Mouse (Mus musculus) kidney, adult 18-20 months (tissue): ENCODE measurements at regions not wholly inside any gene's neighbourhood (a gene's known extent, or its start where the extent isn't known, plus 50 kb on each side); places are given as distances from the start of the nearest gene placed in this dataset.

ENCODE experiments used
- DNase-seq: peaks from one replicate; pipeline ENCODE4 v3.0.0; 2021

DNA sequence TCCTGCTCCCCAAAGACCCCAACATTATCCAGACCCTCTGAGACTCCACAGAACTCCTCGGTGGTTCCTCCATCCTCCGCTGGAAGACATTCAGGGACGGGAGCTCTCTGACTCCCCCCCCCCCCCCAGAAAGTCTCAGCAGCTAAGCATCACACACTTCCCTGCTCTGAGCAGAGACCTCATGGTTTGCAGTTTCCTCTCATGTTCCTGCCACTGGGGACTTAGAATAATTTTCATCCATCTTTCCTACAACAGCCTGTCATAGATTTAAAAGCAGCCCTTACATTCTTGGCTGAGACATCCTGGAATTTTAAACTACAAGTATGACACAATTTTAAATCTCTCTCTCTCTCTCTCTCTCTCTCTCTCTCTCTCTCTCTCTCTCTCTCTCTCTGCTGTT lies 69.2 kb downstream of the Gpr65 start:
- DNase-seq, result no peak

DNA sequence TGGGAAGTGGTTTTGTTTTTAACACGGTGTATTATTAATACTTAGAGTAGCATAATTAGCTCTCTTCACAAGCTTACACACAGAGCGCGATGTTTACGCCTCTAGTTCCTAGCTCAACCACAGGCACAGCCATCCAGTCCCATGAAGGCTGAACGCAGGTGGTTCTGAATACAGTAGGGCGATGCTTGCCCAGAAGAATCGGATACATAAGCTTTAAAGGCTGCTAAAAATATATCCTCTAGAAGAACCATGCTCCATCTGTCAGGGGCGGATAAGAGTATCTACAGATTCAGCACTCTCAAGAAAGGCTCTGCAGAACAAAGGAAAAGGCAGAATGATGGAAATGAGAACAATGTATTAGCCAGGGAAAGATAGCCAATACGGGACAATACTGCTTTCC lies 71.1 kb downstream of the Gpr65 start:
- no peak for DNase-seq

DNA sequence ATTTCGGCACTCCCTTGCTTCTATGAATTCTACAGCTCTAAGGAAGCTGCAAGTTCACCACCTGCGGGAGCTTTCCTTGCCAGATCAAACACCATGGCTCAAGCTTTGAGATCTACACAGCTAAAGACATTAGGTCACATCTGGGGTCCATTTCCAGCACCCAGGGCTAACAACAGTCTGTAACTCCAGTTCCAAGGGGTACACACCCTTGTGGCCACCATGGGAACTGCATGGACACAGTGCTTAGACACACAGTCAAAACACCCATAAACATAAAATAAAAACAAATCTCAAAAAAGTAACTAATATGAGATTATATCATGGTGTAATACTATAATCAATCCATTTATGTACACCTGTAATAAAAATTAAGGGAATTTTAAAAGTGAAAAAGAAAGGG lies 73.7 kb downstream of the Gpr65 start:
- peak; percentile 28 for DNase-seq

DNA sequence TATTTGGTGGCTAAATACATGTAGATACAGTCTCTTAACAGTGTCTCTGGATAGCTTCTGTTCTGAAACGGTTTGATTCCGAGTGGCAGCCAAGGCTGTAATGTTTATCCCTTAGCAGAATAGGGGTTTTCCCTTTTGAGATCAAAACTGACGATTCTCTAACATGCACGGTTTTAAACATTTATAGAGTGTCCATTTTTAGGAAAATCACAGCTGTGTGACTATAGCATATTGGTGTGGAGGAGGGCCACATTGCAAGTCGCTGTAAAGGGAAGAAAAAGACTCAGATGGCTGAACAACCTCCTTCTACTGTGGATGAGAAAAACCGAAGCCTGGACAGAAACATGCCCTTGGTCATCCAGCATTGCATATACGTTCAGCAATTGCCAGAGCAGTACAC lies 75.2 kb downstream of the Gpr65 start:
- no peak for DNase-seq

DNA sequence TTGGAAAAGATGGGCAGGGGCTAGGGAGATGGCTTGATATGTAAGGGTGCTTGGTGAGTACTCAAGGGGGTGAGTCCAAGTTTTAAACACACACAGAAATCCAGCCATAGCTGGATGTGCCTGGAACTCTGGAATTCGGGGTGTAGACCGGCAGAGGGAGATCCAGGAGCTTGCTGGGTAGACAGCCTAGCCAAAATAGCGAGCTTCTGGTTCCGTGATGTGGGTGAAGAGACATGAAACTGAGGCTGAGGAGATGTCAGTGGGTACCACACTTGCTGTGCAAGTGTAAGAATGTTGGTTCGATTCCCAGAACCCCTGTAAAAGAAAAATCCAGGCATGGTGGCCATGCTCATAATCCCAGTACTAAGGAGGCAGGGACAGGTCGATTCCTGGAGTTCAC lies 78.6 kb downstream of the Gpr65 start:
- DNase-seq, result no peak

DNA sequence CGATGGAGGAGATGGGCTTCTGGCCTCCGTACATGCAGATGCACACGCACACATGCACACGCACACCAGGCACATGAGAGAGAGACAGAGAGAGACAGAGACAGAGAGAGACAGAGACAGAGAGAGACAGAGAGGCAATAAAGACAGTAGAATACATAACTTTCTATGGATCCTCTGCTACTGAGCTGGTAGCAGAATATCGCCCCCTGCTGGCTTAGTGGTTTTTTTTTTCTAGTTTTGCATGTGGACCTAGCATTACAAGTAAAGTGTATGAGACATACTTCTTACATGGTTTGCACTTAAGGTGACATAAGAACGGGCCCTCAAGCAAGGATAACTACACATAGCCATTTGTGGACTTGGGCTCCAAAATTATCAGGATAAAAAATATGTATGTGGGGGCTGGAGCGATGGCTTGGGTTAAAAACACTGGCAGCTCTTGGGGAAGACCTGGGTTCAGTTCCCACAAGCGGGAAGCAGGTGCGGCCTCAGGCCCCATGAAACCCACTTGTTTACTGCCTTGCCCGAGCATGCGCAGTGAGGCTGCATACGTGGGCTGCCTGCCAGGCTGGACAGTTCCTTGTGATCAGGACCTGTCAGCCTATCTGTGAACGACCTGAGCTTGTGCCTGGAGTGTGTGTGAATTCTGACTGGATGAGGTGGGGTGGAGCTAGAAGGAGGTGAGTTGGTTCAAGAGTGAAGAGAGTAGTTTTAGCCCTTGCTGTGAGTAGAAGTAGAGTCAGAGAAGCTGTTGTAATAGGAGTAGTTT lies 79.3 kb downstream of the Gpr65 start:
- no peak for DNase-seq

DNA sequence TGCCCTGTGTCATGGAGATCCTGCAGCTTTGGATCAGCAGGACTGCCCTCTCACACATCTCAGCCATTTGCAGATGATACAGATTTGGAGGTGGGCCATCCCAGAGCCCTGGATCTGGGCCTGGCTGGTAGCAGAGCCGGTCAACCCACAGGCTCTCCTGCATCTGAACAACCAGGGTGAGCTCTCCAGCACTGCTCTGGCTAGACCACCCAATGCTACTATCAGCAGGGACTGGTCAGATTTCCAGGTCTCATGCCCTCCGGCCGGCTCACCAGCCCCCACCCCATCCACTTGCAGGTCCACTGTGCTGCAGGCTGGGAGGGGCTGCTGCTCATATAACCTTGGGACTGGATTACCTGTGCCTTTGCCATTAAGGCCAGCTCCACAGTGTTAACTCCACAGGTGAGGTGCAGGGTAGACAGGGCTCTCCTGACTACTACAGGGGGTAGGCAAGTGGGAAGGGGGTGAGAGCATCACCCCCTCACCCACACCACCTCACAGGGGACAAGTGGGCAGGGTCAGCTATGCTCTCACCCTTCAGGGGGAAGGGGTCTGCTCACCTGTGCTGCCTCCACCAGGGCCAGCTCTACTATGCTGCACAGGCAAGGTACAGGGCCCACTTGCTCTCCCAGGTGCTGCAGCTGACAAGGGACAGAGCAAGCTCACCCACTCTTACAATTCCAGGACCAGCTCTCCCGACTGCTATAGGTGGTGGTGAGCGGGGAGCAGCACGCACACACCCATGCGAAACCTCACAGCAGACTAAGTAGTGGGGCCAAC lies 81.6 kb downstream of the Gpr65 start:
- DNase-seq, result no peak

DNA sequence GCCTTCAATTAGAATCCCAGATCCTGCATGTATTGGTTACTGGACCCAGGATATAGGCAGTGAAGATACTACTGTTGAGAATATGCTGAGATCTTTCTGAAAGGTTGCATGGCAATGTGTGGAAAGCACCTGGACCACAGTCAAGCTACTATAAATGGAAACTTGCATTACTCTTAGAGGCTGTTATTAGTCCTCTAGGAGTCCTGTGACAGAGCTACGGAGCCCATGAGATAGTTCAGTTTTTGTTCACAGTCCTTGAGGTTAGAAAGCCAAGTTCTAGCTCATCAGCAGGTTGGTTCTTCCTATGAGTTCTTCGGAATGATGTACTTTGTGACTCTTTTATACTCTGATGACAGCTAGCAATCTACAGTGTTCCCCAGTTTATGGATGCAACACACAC lies 84.0 kb downstream of the Gpr65 start:
- DNase-seq, result no peak

DNA sequence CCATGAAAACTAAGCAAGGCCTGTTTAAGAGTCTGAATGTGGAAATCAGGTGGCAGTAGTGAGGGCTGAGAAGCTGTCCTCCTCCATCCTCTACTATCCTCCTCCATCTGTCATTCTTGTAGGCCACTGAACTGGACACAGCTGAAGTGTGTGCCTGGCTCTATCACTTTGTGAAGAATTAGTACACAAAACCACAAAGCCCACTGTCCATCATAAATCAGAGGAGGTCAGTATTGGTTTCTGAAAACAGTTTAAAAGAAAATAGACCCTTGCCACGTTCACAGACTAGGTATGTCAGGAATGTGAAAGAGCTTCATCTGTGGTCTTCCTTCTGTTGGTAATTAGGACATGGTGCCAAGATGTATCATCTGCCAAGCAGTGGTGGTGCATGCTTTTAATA lies 86.1 kb downstream of the Gpr65 start:
- DNase-seq, result no peak

DNA sequence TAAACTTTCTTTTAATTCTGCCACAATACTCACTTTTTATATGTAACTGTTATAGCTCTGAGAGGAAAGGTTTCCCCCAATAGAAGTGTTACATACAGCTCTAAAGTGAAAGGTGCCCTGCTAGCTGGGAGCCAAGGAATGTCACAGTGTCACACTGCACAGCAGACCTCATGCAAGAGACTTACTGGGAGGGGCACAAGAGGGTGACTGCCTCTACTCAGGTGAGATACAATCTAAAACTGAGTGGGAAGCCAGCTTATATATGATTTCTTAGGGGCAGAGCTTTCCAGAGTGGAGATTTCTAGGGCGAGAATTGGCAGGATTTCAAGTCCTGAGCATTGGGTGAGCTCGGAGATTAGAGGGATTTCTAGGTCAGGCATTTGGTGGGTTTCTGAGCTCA lies 99.1 kb downstream of the Gpr65 start:
- DNase-seq, result no peak

DNA sequence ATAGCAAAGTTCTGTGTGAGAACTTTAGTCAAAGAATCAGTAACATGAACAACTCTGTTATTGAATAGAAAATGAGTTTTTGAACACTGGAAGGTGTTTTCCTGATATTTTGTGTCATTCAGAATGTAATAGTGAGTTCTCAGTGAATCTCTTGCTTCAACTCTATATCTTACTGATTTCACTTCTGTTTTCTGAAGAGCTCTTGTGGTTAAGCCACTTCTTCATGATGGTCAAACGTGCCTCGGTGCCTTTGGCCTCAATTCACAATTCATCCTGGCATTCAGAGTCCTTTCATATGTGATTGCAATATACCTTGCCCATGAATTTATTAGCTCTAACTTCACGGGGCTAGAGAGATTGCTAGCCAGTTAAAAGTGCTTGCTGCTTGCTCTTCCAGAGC lies 102.3 kb downstream of the Gpr65 start:
- DNase-seq, result no peak

DNA sequence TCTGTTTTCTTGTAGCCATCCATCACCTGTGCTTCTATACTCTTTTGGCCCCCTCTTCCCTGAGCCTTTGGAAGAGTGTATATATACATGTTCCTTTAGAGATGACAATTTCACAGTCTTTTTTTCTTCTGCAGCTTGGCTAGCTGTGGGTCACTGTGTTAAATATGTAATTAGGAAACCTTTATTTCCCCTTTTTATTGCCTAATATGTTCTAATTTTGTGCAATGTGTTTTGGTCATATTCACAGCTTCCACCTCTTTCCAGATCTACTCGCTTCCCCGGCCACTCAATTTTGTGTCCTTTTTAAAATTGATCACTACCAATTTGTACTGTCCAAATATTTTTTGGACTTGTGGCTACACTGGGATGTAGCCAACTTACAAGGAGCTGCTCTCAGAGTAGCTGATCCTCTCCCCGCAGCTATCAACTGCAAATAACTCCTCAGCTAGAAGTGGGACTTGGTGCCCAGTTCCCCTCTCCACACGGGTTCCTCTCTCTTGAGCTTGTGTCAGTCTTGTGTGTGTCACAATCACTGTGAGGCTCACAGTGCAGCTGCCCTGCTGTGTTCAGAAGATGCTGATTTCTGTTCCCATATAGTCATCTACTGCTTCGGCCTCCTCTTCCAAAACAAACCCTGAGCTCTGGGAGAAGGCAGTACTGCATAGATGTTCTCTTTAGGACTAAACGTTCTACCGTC lies 106.9 kb downstream of the Gpr65 start:
- DNase-seq, result no peak
